Comparison of ENCODE assay signal across 22 mouse cellular contexts in the genomic region with DNA sequence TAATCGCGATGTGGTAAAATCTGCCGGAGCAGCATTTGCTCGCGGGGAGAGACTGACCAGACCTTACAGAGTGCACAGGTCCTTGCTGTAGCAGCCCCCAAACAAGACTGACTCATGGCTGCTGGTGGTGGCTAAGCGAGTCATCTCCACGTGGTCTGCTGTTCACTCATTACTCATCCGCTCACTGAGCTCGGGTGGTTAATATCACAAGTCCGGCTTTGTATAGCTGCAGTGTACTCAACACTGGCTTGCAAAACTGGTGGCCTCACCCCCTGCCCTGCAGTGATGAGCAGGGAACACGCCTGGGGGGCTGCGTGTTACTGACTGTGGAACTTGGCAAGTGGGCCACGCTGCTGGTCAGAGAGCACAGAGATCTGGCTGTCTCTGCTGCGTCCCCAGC. TPM values are rescaled to one million over a fixed set of nuclear protein-coding genes. Genes with fewer than 3 reads are reported as not detected.
DNase-seq lines count a peak whose midpoint lies in the region; ATAC-seq and TF ChIP-seq lines count a peak whose summit lies in the region.
"Had no signal": no experiment of that assay in that cellular context is flagged by ENCODE, and none has a peak within 500 bp of the region (broad histone marks: within the 10 kb centered on the region; RNA-seq: fewer than 3 reads in every experiment).

No protein-coding gene starts in this region.

- H3K27ac ChIP-seq in macrophage: peak overlapping the region; percentile 90
- no peak overlapping the region for H3K27ac ChIP-seq in liver, embryonic 12.5 days
- H3K27ac ChIP-seq: heart, adult 2 months; heart, embryonic 15.5 days; hindbrain, embryonic 10.5 days; liver, embryonic 13.5 days; lung, embryonic 15.5 days; stomach, embryonic 15.5 days had no signal

- H3ac ChIP-seq in C2C12 (ENCODE audit: control insufficient read depth, insufficient read length, low read depth): peak overlapping the region; percentile 54

- no peak overlapping the region for H3K9ac ChIP-seq in liver, embryonic 12.5 days
- H3K9ac ChIP-seq: forebrain, postnatal 0 days; heart, embryonic 15.5 days; liver, embryonic 13.5 days; lung, embryonic 15.5 days; stomach, embryonic 15.5 days had no signal

- no peak for TF ChIP-seq CTCF in C2C12 (IDR thresholded peaks at IDR 0.05; ENCODE audit: control insufficient read depth, insufficient read depth, insufficient read length)

- no peaks in the 10 kb centered on the region for H3K9me3 ChIP-seq in liver, embryonic 12.5 days (replicated peaks)
- H3K9me3 ChIP-seq: heart, embryonic 15.5 days; hindbrain, embryonic 10.5 days; liver, embryonic 13.5 days; lung, embryonic 15.5 days; stomach, embryonic 15.5 days had no signal

- H3K4me1 ChIP-seq in liver, embryonic 12.5 days: peaks cover 15% of the 10 kb centered on the region
- H3K4me1 ChIP-seq: hindbrain, embryonic 10.5 days; lung, embryonic 15.5 days; stomach, embryonic 15.5 days had no signal

- H3K79me2 ChIP-seq in C2C12 (ENCODE audit: control insufficient read depth, insufficient read depth): no peaks in the 10 kb centered on the region
- no peaks in the 10 kb centered on the region for H3K79me2 ChIP-seq in macrophage (ENCODE audit: inconsistent target)

- H3K4me3 ChIP-seq in C2C12 (ENCODE audit: insufficient read depth, poor library complexity, severe bottlenecking): no peak overlapping the region
- no peak overlapping the region for H3K4me3 ChIP-seq in macrophage (ENCODE audit: inconsistent target)
- H3K4me3 ChIP-seq in liver, embryonic 12.5 days: no peak overlapping the region
- H3K4me3 ChIP-seq: heart, adult 2 months; heart, embryonic 15.5 days; hindbrain, embryonic 10.5 days; liver, embryonic 13.5 days; lung, embryonic 15.5 days; stomach, embryonic 15.5 days had no signal

- no peaks in the 10 kb centered on the region for H3K79me3 ChIP-seq in C2C12 (ENCODE audit: low read depth)

- WGBS in macrophage (ENCODE audit: missing documents): 65% methylated on average over 14 of the region's 14 CpGs
- WGBS in liver, embryonic 12.5 days (ENCODE audit: insufficient replicate concordance): 91% methylated on average over 14 of the region's 14 CpGs

- no peaks in the 10 kb centered on the region for H3K27me3 ChIP-seq in C2C12 (ENCODE audit: control insufficient read depth, insufficient read depth, insufficient read length)
- H3K27me3 ChIP-seq in liver, embryonic 12.5 days (replicated peaks): no peaks in the 10 kb centered on the region
- H3K27me3 ChIP-seq: heart, embryonic 15.5 days; liver, embryonic 13.5 days; lung, embryonic 15.5 days; stomach, embryonic 15.5 days had no signal

- peak; percentile 57; the same call in 1 of the 2 replicates for ATAC-seq in frontal cortex, adult (ENCODE audit: low TSS enrichment)
- ATAC-seq in liver, embryonic 12.5 days: no peak
- ATAC-seq: forebrain, postnatal 0 days had no signal

- peaks cover 13% of the 10 kb centered on the region for H3K36me3 ChIP-seq in C2C12 (ENCODE audit: control insufficient read depth, insufficient read depth)
- peaks cover 19% of the 10 kb centered on the region; the same call in 1 of the 2 replicates for H3K36me3 ChIP-seq in macrophage (ENCODE audit: inconsistent target)
- peaks cover 96% of the 10 kb centered on the region for H3K36me3 ChIP-seq in liver, embryonic 12.5 days
- H3K36me3 ChIP-seq: heart, embryonic 15.5 days; hindbrain, embryonic 10.5 days; lung, embryonic 15.5 days; stomach, embryonic 15.5 days had no signal

- no peak overlapping the region for H3K4me2 ChIP-seq in liver, embryonic 12.5 days
- H3K4me2 ChIP-seq: heart, embryonic 15.5 days; liver, embryonic 13.5 days; lung, embryonic 15.5 days; stomach, embryonic 15.5 days had no signal

- no peak for DNase-seq in frontal cortex, postnatal 25 days (ENCODE audit: low spot score in 2 of 2)
- DNase-seq in adrenal gland, postnatal 10 days: peak; percentile 33
- no peak for DNase-seq in ovary, postnatal 10 days (ENCODE audit: low spot score)
- no peak for DNase-seq in urinary bladder, postnatal 36 days (ENCODE audit: low spot score in 2 of 2)
- DNase-seq: B cell, adult 2 months; cerebellum, adult 11-12 months; cerebellum, postnatal 25 days; forebrain, postnatal 0 days; heart, adult 2 months; kidney, postnatal 4 days; liver, embryonic 13.5 days; midbrain, embryonic 14.5 days; right cerebral cortex, adult 18-20 months; thymus, postnatal 25 days had no signal

TF ChIP-seq in C2C12, 6 proteins besides CTCF, POLR2A, EP300 and RAD21:
- TF ChIP-seq USF1 (IDR thresholded peaks at IDR 0.05; ENCODE audit: low read depth): peak; percentile 96
- TF ChIP-seq FOSL1 (IDR thresholded peaks at IDR 0.05; ENCODE audit: insufficient read depth, low read length, poor library complexity, severe bottlenecking): peak; percentile 91
- no peak for TF ChIP-seq MYOG (IDR thresholded peaks at IDR 0.05; ENCODE audit: control insufficient read depth, extremely low read depth, insufficient read length)
- TF ChIP-seq MYOD1 (IDR thresholded peaks at IDR 0.05; ENCODE audit: control insufficient read depth, insufficient read length, low read depth): peak; percentile 61
- TF ChIP-seq CEBPB (IDR thresholded peaks at IDR 0.05; ENCODE audit: low read depth): peak; percentile 38
- TF ChIP-seq MAX (IDR thresholded peaks at IDR 0.05): peak; percentile 97

RNA-seq across cellular contexts. Expression of gene Steap3, which starts 36.1 kb away (rescaled TPM):
- polyA plus RNA-seq in C2C12 (2012; fragmentation: generic; extraction: Trizol): 42.7 TPM
- 10 to 100 TPM; 27.8 to 36.7 TPM for total RNA-seq in adrenal gland, postnatal 10 days (2021)
- total RNA-seq in macrophage (2018; cell fraction: chromatin; rRNA removed): 10 to 100 TPM in 16 of 26 experiments, 1 to 10 TPM in 10; 2.0 to 49.3 (median 15.3) TPM
- total RNA-seq in macrophage (2018; cell fraction: cytosol; rRNA removed): 10 to 100 TPM; 20.7 to 52.8 (median 31.3) TPM
- 10 to 100 TPM in 25 of 26 experiments, 1 to 10 TPM in 1; 4.7 to 54.2 (median 27.9) TPM for total RNA-seq in macrophage (2018; cell fraction: nucleus; rRNA removed)
- 26.5 to 41.9 TPM (median 39.9 TPM) in 3 replicates for polyA plus RNA-seq in macrophage (2018)
- 54.3 and 56.3 TPM in 2 replicates for polyA plus RNA-seq in liver, embryonic 12.5 days (2016; fragmentation: Nextera tagmentation; extraction: Ambion mirVana)
